Mouse (Mus musculus) G1E (cell line): ENCODE measurements around the gene Myl12a.

Experiments
- CTCF ChIP-seq: IDR thresholded peaks from 2 replicates; pipeline ENCODE4 v1.5.1; 2012; ENCODE audit warnings: low read depth, low read length, inconsistent platforms, mixed read lengths
- GATA1 ChIP-seq: IDR thresholded peaks from 2 replicates; pipeline ENCODE4 v1.6.1; 2012; ENCODE audit warnings: borderline replicate concordance, low read length, inconsistent platforms, mixed read lengths
- TAL1 ChIP-seq: conservative IDR thresholded peaks from 2 replicates; pipeline ENCODE4 v1.6.1; 2012; ENCODE audit warnings: low read depth, low read length, inconsistent platforms, mixed read lengths

GRCm38 (mm10) chr17:70967191-70967590 lies 35.5 kb downstream of the Myl12a start:
- no peak for TF ChIP-seq CTCF
- TF ChIP-seq GATA1, result no peak
- TF ChIP-seq TAL1, result no peak
